Mouse (Mus musculus) left cerebral cortex, postnatal 4 days (tissue): ENCODE data around the gene Enox1. TPM values are rescaled to one million over a fixed set of nuclear protein-coding genes. Genes with fewer than 3 reads are reported as not detected.

Experiments used
- DNase-seq: peaks from one replicate; pipeline ENCODE4 v3.0.0-alpha.2; 2022
- intact Hi-C: fragments of 180-260 bp; cut with DNase I; formaldehyde crosslinking; loops from one replicate; pipeline ENCODE4 v1.15.1; 2025
- total RNA-seq, 2 experiments: library from RNA; stranded (reverse); gene quantifications; 2 replicates each; pipeline ENCODE4 v1.2.3; 2021

The Enox1 gene
- total RNA-seq, 2 experiments from 2014 or later = 67.2 to 73.5 TPM

- DNase-seq = no peak
- intact Hi-C loops = no loop called here
Observed at GRCm38 (mm10) chr14:77266805-77267771, 110.5 kb downstream of the Enox1 start.

GRCm38 (mm10) chr14:77272248-77272930, 115.8 kb downstream of the Enox1 start:
- intact Hi-C loops = no loop called here
- DNase-seq = peak; percentile 27

- DNase-seq = no peak
- intact Hi-C loops = no loop called here
Observed at GRCm38 (mm10) chr14:77272931-77273446, 116.4 kb downstream of the Enox1 start.

- DNase-seq = no peak
- intact Hi-C loops = no loop called here
Observed at GRCm38 (mm10) chr14:77273721-77274120, 117.2 kb downstream of the Enox1 start.

GRCm38 (mm10) chr14:77275607-77276006, 119.0 kb downstream of the Enox1 start:
- intact Hi-C loops = no loop called here
- DNase-seq = no peak

- no peak for DNase-seq
- intact Hi-C loops = no loop called here
Observed at GRCm38 (mm10) chr14:77279143-77279542, 122.6 kb downstream of the Enox1 start.

- no peak for DNase-seq
- intact Hi-C loops = no loop called here
Observed at GRCm38 (mm10) chr14:77280454-77280853, 123.9 kb downstream of the Enox1 start.

- DNase-seq = no peak
- intact Hi-C loops = no loop called here
Observed at GRCm38 (mm10) chr14:77280893-77281292, 124.3 kb downstream of the Enox1 start.

GRCm38 (mm10) chr14:77283939-77284338, 127.4 kb downstream of the Enox1 start:
- intact Hi-C loops = no loop called here

GRCm38 (mm10) chr14:77285453-77285852, 128.9 kb downstream of the Enox1 start:
- intact Hi-C loops = no loop called here
- DNase-seq = no peak

More at GRCm38 (mm10) chr14:77283939-77284338, 127.4 kb downstream of the Enox1 start:
- DNase-seq = no peak

- intact Hi-C loops = no loop called here
- DNase-seq = no peak
Observed at GRCm38 (mm10) chr14:77291756-77292155, 135.2 kb downstream of the Enox1 start.

GRCm38 (mm10) chr14:77297039-77297438, 140.5 kb downstream of the Enox1 start:
- intact Hi-C loops = no loop called here
- peak; percentile 30 for DNase-seq

GRCm38 (mm10) chr14:77298327-77298726, 141.8 kb downstream of the Enox1 start:
- intact Hi-C loops = no loop called here
- no peak for DNase-seq

GRCm38 (mm10) chr14:77309571-77309970, 153.0 kb downstream of the Enox1 start:
- intact Hi-C loops = no loop called here
- DNase-seq = peak; percentile 90

- intact Hi-C loops = no loop called here
- DNase-seq = no peak
Observed at GRCm38 (mm10) chr14:77311456-77311855, 154.9 kb downstream of the Enox1 start.

- no peak for DNase-seq
- intact Hi-C loops = no loop called here
Observed at GRCm38 (mm10) chr14:77319396-77319795, 162.8 kb downstream of the Enox1 start.

- no peak for DNase-seq
- intact Hi-C loops = no loop called here
Observed at GRCm38 (mm10) chr14:77324348-77324747, 167.8 kb downstream of the Enox1 start.

GRCm38 (mm10) chr14:77327693-77328092, 171.1 kb downstream of the Enox1 start:
- intact Hi-C loops = no loop called here
- DNase-seq = no peak

GRCm38 (mm10) chr14:77329791-77330190, 173.2 kb downstream of the Enox1 start:
- no peak for DNase-seq
- intact Hi-C loops = no loop called here

- intact Hi-C loops = no loop called here
- no peak for DNase-seq
Observed at GRCm38 (mm10) chr14:77343662-77344340, 187.2 kb downstream of the Enox1 start.

- no peak for DNase-seq
- intact Hi-C loops = no loop called here
Observed at GRCm38 (mm10) chr14:77346296-77346695, 189.7 kb downstream of the Enox1 start.
